Mouse (Mus musculus) CH12.LX (cell line): ENCODE data around the gene Frat1.

Experiments
- POLR2A ChIP-seq: IDR thresholded peaks from 2 replicates; pipeline ENCODE4 v1.6.1; 2011; ENCODE audit warnings: low read depth, mild to moderate bottlenecking, improper control_type of control experiment, low read length
- POLR2AphosphoS2 ChIP-seq: IDR thresholded peaks from 2 replicates; pipeline ENCODE4 v1.6.1; 2011; ENCODE audit warnings: low read depth, low read length, improper control_type of control experiment

GRCm38 (mm10) chr19:41803322-41803721, 26.4 kb upstream of the Frat1 start:
- TF ChIP-seq POLR2A (no peak), POLR2AphosphoS2 (no peak)
